Mouse (Mus musculus) WW6 (cell line): ENCODE results near the gene Cdc42se2.

Source experiments
- DNase-seq: peaks from one replicate; pipeline ENCODE4 v3.0.0-alpha.2; 2013; ENCODE audit warnings: low read depth, low spot score

Cdc42se2 gene

DNA sequence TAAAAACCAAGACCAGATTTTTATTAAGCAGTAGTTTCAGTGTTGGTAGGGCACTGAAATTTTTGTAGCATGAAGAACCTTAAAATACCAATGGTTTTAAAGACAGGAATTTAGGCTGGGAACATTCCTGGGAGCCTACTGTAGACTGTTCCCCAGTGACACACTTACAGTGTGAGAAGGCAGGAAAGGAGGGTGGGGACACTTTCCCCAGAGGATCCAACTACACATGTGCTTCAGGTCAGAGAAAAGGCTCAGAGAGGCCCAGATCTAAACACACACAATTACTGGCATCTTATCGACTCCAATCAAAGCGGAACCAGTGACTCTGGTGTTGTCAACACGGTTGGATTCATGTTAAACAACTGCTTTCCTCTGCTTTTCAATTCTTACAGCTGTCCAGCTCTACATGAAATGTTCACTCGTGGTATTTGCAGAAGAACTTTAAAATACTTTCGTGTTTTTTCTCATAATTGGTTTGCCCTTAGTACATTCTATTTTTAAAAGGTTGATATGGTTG is 32.3 kb downstream of the Cdc42se2 start:
- no peak for DNase-seq

DNA sequence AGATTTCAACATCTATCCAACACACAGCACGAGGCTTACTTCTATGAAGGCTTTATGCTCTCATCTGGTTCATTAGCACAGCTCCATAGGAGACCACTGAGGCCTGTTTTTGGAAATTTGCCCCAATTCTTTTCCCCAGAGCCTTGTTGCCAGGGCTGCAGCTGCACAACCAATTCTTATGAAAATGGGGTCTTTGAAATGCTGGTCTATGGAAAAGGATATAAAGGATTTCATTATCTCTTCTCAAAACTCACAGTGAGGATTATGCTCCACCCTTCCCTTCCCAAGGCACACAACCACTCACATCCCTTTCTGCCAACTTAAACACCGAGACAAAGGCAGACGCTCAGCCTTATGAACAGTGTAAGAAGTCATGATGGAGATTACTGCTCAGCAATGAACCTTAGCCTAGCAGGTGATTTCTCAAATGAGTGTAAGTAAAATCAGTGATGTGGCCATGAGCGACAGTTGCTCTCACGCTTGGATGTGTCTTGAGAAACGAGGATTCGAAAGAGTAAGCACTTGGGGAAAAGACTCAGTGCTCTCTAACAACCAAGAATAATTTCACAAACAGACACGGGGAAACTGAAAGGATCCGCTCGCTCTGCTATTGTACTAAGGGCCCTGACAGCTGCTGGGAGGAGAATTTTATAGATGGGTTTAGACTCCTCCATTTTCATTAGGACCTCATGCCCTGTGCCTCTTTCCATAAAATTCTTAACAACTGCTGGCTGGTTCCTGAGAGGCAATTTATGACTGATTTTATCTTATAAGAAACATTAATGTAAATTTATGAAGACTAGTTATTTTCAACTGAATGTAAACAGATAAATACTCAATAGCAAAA is 33.0 kb downstream of the Cdc42se2 start:
- no peak for DNase-seq

DNA sequence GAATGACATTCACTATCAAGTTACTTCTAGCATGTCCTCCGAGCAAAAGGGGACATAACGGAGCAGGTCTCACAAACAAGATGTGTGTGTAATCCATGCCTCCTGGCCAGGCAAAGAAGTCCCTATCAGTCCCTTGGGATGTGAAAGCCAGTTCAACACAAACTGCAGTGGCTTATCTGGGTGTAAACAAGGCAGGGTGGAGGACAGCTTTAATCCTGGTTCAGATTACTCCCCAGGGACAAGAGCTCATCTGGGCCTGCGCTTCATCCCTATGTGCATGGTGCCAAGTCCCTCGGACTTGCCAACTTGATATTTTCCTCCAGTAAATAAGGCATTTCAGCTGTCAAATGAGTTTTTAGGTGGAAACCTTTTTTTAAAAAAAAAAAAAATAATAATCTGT is 36.0 kb downstream of the Cdc42se2 start:
- DNase-seq, result no peak

DNA sequence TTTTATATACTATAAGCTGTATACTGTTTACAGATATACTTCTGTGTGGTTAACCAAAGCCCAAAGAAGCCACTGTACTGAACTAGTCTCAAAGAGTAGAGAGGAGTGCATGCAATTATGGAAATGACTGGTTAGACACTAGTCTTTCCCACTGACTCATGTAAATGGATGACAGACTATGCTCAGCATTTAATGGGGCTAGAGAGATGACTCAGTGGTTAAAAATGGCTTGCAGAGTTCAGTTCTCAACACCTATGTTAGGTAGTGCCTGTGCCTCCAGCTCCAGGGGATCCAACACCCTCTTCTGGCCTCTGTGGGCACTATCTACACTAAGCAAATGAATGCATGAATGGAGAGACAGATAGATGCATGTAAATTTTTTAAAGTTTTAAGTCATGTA is 38.6 kb downstream of the Cdc42se2 start:
- DNase-seq, result no peak

DNA sequence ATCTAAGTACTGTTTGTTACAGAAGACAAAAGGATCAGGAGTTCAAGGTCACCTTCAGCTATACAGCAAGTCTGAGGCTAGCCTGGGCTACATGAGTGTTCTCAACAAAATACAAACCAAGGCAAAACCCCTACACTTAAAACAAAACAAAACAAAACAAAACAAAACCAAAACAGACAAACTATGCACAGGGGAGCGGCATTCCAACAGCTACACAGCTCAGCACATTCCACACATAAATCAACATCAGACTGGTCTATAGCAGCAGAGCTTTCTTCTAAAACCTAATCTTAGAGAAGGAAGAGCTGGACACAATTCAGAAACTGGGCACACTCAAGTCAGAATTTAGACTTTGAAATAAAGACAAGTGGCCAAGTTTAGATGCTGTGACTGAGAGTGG is 43.2 kb downstream of the Cdc42se2 start:
- no peak for DNase-seq

DNA sequence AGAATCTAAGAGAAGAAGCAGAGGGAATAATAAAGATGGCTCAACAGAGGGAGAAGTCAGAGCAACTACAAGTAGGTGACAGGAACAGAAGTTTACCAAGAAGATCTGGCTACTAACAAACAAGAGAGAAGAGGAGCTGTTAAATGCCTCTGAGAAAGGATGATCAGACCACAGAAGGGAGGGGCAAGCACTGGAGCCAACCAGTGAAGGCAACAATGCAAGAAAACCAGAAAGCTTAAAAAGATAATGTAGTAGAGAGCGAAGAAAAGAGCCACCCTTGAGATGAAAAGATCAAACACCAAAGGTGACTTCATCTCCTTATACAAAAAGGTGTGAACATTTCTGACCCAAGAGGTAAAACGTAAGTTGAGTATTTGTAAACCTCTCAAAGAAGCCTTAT is 46.1 kb downstream of the Cdc42se2 start:
- no peak for DNase-seq

GRCm38 (mm10) chr11:54739012-54739750 is 48.3 kb downstream of the Cdc42se2 start:
- no peak for DNase-seq

DNA sequence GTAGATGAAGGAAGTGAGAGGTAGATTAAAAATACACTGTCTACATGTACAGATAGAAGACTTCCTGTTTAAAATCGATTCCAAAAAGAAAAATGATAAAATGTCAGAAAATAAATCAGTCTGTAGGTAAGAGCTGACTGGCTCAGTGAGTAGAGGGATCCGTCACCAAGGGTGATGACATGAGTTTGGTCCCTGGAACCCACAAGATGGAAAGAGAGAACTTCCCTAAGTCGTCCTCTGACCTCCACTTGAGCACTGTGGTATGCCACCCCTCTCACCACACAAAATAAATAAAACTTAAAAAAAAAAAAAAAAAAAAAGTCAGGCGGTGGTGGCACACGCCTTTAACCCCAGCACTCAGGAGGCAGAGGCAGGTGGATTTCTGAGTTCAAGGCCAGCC is 50.6 kb downstream of the Cdc42se2 start:
- DNase-seq, result no peak

DNA sequence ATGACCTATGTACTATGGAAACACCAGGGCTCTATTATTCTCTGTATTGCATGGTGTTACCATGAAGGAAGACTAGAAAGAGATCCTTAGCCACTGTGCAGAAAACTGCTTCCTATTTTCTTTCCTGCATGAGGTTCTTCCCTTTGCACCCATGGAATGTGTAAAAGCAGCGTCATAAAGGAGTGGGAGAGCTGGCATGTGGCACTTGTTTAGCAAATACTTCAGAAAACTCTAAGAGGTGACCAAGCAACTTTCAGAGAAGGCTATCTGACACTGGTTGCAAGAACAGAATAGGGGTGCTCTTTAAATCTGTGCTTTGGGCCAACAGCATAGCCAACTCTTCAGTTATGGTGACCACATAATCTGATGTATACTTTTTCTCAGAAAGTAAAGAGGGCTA is 52.4 kb downstream of the Cdc42se2 start:
- DNase-seq, result no peak

- DNase-seq, result no peak
Measured at GRCm38 (mm10) chr11:54733546-54733945, 53.9 kb downstream of the Cdc42se2 start.

DNA sequence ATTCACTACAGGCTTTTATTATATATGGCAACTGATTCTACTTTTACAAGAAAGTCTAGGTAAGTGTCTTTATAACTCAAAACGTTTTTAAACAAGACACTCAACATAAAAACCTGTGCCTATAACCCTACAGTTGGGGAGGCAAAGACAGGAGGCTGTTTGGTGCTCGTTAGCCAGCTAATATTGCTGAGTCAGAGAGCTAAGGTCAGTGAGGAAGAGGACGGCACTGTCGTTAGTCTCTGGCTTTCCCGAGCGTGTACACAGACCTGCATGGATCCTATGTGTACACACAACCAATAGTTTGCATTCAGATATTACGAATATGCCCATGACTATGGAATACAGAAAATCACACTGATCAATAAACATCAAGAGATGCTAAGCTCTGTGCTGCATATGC is 56.1 kb downstream of the Cdc42se2 start:
- no peak for DNase-seq

- no peak for DNase-seq
Measured at GRCm38 (mm10) chr11:54730931-54731330, 56.5 kb downstream of the Cdc42se2 start.

- no peak for DNase-seq
Measured at GRCm38 (mm10) chr11:54729311-54729710, 58.2 kb downstream of the Cdc42se2 start.

GRCm38 (mm10) chr11:54728371-54728770 is 59.1 kb downstream of the Cdc42se2 start:
- DNase-seq, result no peak

- DNase-seq, result no peak
Measured at GRCm38 (mm10) chr11:54727327-54727901, 60.1 kb downstream of the Cdc42se2 start.

GRCm38 (mm10) chr11:54726571-54727062 is 60.9 kb downstream of the Cdc42se2 start:
- no peak for DNase-seq

- DNase-seq, result no peak
Measured at GRCm38 (mm10) chr11:54724353-54725034, 63.0 kb downstream of the Cdc42se2 start.

- DNase-seq, result no peak
Measured at GRCm38 (mm10) chr11:54722057-54722456, 65.4 kb downstream of the Cdc42se2 start.

DNA sequence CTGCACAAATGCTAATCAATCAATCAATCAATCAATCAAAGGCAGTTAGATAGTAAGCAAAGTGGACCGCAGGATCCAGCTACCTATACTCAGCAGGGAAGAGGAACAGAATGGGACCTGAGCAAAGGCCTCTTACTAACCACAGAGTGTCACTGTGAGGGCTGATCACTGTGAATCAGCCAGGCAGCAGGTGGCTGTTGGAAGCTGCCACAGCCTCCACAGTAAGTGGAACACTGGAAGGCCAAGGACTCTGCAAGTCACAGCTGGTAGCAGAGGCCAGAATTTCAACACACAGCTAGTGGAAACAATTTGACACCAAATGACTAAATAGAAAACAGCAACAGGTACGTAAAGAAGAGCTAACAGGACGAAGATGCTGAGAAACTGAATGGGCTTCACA is 68.9 kb downstream of the Cdc42se2 start:
- DNase-seq, result no peak

DNA sequence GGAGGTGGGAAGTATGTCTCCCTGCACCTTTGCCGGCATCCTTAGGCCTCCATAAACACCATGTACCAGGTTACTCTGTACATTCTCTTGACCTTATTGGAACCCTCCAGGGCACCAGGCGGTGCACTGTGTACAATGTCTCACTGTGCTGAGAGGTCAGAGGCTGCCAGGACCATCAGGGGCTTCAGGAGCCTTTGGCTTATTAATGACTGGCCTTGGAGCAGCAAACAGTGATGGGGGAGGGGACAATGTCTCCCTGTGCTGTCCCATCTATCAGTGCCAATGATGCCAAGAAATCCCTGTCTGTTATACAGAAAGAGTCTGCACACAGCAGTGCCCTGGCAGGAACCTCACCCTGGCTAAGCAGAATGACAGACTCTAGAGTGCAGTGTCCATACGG is 69.6 kb downstream of the Cdc42se2 start:
- no peak for DNase-seq

GRCm38 (mm10) chr11:54712849-54713248 is 74.6 kb downstream of the Cdc42se2 start:
- DNase-seq, result no peak
